Mouse (Mus musculus) frontal cortex, adult (tissue): Measurements from ENCODE around the gene Tppp3.
A peak's percentile ranks its signal among the peaks of the same experiment; 100 is the strongest.

Experiments
- ATAC-seq: cut with Nextera tagmentation; 2 replicates; pipeline ENCODE4 v1.9.2; 2017; ENCODE audit warnings: mild to moderate bottlenecking, moderate library complexity, mixed read lengths; ENCODE audit not compliant: low TSS enrichment

The Tppp3 gene

GRCm38 (mm10) chr8:105484392-105484791, 13.1 kb upstream of the Tppp3 start:
- no peak for ATAC-seq

DNA sequence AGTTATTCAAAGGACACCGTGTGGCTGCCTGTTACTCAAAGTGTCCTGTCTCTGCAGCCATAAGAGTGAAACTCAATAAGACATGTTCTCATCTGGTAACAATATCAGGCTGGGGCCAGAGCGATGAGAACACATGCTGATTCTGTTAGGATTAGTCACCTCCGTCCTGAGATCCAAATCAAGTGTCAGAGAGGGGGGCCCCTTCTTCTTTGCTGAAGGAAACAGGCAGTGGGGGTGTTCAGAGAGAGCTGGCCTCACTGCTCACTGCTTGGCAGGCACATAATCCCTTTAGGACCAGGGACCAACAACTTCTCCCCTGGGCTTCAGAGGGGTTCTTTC, 12.7 kb upstream of the Tppp3 start:
- no peak for ATAC-seq

DNA sequence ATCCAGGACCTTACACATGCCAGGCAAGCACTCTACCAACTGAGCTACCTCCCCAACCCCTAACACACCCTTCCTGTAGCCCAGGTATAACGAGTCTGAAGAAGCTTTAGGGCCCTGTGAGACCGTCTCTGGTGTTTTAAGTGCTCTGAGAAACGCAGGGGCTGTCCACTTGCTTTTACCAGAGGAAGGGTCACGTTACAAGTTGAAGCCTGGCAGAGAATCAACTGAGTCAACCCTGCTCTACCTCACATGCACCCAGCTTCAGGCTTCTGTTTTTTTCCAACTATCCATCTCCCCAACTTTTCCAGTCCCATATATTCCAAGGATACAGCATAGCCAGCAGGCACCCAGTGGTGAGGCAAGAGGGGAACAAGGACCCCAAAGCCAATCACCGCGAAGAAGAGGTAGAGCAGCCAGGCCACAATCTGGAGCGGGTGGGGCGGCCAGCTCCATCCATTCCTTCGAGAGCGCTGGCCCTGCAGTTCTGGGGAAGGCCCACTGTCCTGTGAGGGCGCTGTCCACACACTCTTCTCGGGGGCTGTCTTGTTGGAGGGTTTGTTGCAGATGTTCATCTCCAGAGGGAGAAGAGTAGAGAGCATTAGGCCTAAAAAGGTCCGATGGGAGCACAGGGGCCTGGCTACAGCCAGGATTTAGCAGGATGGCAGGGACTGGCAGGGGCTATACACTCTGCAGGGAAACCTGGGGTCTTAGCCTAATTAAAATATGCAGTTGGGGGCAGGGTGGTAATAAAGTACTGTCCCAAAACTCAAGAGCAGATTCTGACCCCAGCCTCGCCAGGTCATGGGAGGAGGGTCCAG, 12.1 kb upstream of the Tppp3 start:
- peak; percentile 33; the same call in 1 of the 2 replicates for ATAC-seq

- no peak for ATAC-seq
These were observed 10.8 kb upstream of the Tppp3 start for GRCm38 (mm10) chr8:105482123-105482522.

DNA sequence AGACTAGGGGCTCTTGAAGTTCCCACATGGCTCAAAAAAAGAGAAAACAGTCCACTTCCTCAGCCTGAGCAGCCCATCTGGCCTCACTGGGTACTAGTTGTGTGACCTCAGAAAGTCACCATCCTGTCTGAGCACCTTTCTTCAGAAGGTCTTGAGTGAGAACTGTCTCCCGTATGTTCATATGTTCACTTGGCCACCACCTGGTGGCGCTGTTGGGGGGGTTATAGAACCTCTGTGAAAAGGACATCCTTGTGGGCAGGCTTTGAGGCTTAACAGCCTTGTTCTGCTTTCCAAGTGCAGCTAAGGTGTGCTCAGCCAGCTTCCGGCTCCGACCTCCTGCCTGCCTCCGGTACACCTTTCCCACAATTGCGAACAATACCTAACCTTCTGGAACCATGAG, 10.1 kb upstream of the Tppp3 start:
- ATAC-seq: no peak

DNA sequence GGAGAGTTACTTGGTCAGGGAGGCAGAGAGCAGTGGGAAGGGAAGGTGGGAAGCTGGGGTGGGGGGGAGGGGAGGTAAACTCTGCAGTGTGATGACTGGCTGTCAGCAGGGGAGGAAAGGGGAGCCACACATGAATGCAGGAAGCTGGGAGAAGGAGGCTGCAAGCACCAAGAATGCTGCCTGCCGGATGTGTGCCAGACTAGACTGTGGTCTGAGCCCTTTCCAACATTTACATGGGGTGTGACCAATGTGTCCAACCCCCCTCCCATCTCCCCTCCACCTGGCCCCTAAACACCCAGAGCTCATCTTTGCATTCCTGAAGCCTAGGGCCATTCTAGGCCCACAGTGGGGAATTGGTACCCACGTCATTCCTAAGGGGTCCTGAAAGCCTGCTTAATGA, 9.7 kb upstream of the Tppp3 start:
- no peak for ATAC-seq

GRCm38 (mm10) chr8:105477792-105478191, 6.5 kb upstream of the Tppp3 start:
- no peak for ATAC-seq

GRCm38 (mm10) chr8:105476628-105477413, 5.5 kb upstream of the Tppp3 start:
- no peak for ATAC-seq

GRCm38 (mm10) chr8:105476161-105476560, 4.8 kb upstream of the Tppp3 start:
- no peak for ATAC-seq

DNA sequence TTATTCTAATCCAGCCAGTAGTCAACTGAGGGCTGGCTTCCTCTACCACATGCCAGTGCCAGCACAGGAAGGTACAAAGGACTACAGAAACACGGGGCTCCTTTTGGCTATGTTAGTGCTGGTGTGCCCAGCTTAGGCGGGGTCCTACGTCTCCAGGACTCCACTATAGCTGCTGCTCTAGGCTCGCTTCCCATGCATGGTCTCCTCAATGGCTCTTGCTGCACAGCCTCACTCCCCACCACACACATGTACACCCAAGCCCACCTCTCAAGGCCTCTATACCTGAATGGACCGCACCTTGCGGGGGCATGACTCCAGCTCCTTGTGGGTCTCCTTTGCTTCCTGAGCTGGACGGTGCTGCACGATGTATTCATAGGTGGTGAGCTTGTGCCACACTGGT, 4.4 kb upstream of the Tppp3 start:
- ATAC-seq: no peak

- ATAC-seq: no peak
These were observed 3.9 kb upstream of the Tppp3 start for GRCm38 (mm10) chr8:105475254-105475653.

DNA sequence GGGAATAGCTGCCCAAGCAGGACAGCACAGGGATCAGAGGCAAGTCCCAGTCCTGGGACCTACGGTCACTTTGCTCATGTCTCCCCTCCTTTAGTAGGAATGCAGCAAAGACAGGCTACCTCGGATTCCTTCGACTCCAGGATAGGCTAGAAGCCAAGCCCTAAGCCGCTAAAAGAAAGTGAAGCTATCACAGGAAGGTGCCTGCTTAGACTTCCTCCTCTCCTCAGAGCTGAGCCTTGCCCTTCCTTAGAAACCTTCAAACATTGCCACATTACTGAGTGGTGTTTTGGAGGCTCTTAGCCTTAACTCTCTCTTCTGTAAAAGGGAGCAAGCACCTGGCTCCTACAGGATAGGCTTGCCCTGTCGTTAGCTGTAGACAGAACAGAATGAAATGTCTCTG, 3.4 kb upstream of the Tppp3 start:
- no peak for ATAC-seq

DNA sequence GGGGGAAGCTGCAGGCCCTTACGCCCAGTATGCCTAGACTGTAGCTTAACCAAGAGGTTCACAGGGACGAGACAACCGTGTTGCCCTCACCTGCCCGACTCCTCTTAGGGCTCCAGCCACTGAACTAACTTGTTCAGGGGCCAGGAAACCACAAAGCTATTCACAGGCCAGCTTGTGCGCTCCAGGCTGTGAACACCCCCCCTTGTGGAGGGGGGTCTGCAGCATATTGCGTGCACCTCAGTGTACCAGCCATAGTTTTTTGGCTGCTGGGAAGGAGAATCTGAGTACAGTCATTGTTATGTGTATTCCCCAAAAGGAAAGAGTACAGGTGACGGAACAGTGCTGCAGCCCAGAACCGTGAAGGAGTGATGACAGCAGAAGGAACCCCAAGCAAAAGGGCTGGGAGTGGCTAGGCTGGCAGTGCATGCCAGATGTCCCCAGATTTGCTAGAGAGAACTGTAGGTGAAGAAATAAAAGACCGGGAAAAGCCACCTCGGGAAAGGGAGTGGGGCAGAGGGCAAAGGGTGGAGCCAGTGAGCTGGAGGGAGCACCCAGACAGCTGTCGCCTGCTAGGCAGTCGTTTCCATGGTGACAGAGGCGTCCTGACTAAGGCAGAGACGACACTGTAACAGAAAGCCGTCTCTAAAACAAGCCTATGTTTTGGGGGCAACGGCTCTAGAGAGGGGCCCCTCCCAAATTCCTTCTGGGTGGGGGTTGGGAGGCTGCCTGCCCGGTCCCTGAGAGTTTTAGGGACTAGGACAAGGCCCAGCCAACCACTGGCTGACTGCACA, 2.7 kb upstream of the Tppp3 start:
- 0 out of 2 replicates have a peak, but pooled peaks have one; percentile 26 for ATAC-seq

DNA sequence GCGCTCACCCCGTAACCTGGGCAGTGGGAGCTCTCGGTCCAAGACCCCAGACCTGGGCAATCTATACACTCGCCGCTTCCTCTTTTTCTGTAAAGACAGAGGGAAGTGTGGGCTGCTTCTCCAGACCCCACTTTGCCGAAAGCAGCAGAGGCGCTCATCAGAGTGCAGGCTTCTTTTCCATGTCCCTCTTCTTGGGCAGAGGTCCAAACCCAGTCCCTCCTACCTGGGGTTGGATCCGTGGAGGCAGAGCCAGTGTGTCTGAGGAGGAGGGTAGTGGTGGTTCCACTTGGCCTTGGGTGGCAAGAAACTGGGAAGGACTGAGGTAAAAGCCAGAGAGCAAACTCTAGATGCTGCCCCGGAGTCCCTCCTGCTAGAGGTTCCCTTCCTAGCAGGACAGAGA, 1.7 kb upstream of the Tppp3 start:
- no peak for ATAC-seq

GRCm38 (mm10) chr8:105472414-105472932, 1.1 kb upstream of the Tppp3 start:
- no peak for ATAC-seq

- no peak for ATAC-seq
These were observed 529 bp downstream of the Tppp3 start for GRCm38 (mm10) chr8:105470681-105471313.

- ATAC-seq: no peak
These were observed 1.1 kb downstream of the Tppp3 start for GRCm38 (mm10) chr8:105470262-105470661.

DNA sequence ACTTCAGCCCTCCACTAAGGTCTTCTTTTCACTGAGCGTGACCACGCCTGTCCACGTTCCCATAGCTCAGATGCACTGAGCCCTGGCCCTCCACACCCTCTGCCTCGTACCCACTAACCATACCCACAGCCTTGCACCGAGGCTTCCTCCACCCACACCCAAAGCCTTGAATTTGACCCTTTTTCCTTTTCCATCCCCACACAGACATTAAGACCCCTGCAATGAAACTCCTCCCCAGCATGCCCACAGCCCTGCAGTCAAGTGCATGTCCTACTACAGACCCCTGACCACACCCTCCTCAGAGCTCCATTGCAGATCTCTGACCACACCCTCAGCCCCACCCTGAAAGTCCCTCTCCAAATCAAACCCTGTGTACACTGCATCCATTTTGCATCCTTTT, 1.5 kb downstream of the Tppp3 start:
- no peak for ATAC-seq

- ATAC-seq: peak; percentile 39
These were observed 2.2 kb downstream of the Tppp3 start for GRCm38 (mm10) chr8:105469041-105469695.

DNA sequence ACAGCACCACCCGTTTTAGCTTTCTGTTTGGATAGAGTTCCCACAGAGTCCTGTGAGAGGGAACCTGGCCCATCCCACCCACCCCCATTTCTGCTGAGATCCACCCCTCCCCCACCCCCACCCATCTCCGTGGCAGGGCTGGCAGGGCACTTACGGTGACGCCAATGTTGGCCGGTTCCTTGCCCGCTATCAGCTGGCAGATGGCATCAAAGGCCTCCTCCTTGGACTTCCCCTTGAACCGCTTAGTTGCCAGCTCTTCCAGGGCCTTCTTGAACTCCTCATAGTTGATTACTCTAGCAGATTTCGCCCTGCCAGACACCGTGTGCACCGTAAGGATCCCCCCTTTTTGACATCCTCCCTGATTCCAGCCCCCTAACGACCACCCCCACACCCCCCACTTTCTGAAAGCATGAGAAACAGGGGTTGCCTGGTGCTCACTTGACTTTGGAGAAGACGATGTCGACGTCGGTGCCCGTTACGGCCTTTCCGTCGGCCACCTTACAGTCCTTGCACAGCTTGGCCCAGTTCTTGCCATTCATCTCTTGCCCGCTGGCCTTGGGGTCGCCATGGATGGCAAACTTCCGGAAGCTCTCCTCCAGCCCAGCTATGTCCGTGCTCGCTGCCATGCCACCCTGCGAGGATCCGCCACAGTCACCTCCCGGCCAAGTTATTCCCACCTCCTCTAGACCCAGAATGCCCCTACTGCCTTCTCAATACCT, 3.2 kb downstream of the Tppp3 start:
- ATAC-seq: no peak
